Mouse (Mus musculus) brain, embryonic 14.5 days (tissue): ENCODE data around the gene Csf2rb. TPM values are rescaled to one million over a fixed set of nuclear protein-coding genes. Genes with fewer than 3 reads are reported as not detected.

ENCODE experiments used
- DNase-seq: peaks from one replicate; pipeline ENCODE4 v3.0.0-alpha.2; 2011; ENCODE audit warnings: low read depth
- CTCF ChIP-seq: fragments of 200-500 bp; IDR thresholded peaks from 2 replicates; pipeline ENCODE4 v1.5.1; 2012; ENCODE audit warnings: inconsistent platforms, mild to moderate bottlenecking, moderate library complexity, borderline replicate concordance; ENCODE audit not compliant: insufficient read depth, insufficient read length; ENCODE audit errors: extremely low read depth
- POLR2A ChIP-seq: fragments of 200-500 bp; IDR thresholded peaks from 2 replicates; pipeline ENCODE4 v1.6.1; 2012; ENCODE audit warnings: mild to moderate bottlenecking, inconsistent platforms, borderline replicate concordance; ENCODE audit not compliant: poor library complexity, insufficient read depth, insufficient read length, severe bottlenecking; ENCODE audit errors: extremely low read depth
- polyA plus RNA-seq: library from polyadenylated mRNA; depleted of rRNA; stranded (reverse); fragments of >200 nt; gene quantifications from 2 replicates; pipeline ENCODE4 v1.2.3, GENCODE M21; 2012; rRNA removed

Gene Csf2rb
- polyA plus RNA-seq, 1 experiment, result 0.85 TPM

- DNase-seq, result no peak
- TF ChIP-seq CTCF, result no peak
- TF ChIP-seq POLR2A, result no peak
These were observed 70.0 kb downstream of the Csf2rb start, which contains the start of gene Tex33 for GRCm38 (mm10) chr15:78395478-78395962. Gene Tex33 (minus strand): TSS chr15:78395912.

DNA sequence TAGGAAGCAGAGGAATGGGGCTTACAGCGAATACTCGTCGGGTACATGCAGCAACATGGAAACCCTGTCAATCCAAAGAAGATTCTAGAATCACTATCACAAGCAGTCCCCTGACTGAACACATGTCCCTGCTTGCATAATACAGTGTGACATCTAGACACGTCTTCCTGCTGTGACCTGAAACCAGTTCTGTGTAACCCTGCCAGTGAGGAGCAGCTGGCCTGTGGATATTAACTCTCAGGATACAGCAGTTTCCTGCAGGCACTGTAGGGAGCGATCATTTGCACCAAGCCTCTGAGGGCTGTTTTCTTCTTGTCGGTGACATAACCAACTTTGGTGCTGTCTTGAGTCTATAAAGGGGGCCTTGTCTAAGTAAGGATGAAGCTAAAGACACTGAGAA is 75.8 kb downstream of the Csf2rb start:
- TF ChIP-seq POLR2A (no peak), CTCF (no peak)
- no peak for DNase-seq

- TF ChIP-seq CTCF (no peak), POLR2A (no peak)
- peak; percentile 50 for DNase-seq
These were observed 76.4 kb downstream of the Csf2rb start for GRCm38 (mm10) chr15:78401921-78402320.

DNA sequence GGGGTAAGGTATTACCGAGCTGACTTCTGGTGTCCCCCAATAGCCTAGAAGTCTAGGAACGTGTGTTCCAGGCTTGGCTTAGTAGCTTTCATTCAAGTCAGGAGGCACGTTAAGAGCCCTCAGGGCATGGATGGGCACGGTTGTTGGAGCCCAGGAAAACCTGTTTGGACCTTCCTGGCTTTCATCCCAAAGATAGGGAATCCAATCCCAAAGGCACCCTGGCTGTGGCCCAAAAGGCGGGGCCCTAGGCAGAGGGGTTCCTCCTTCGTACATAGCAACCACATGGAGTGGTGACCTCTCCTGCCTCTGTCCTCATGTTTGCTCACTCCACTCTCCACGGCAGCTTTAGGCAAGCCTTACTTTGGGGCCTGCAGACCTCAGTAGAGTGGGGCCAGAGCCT is 76.9 kb downstream of the Csf2rb start:
- DNase-seq, result no peak
- TF ChIP-seq POLR2A, result no peak
- TF ChIP-seq CTCF, result no peak

- TF ChIP-seq CTCF, result no peak
- no peak for TF ChIP-seq POLR2A
- DNase-seq, result no peak
These were observed 77.8 kb downstream of the Csf2rb start for GRCm38 (mm10) chr15:78403301-78403741.

Other genes with a start within 250 kb of the Csf2rb start
- 8.0 and 17.5 TPM in 2 replicates for gene Cacng2, start 205.7 kb upstream of the Csf2rb start, polyA plus RNA-seq
- 56.7 and 68.1 TPM in 2 replicates for gene Ift27, start 151.6 kb upstream of the Csf2rb start, polyA plus RNA-seq
- 1.00 and 2.9 TPM in 2 replicates for gene Pvalb, start 119.4 kb upstream of the Csf2rb start, polyA plus RNA-seq
- 0.66 and 1.1 TPM in 2 replicates for gene Ncf4, start 81.0 kb upstream of the Csf2rb start, polyA plus RNA-seq
- 0.29 and 0.32 TPM in 2 replicates for gene Csf2rb2, start 20.0 kb upstream of the Csf2rb start, polyA plus RNA-seq
- not detected in 2 replicates for gene Tex33, start 70.2 kb downstream of the Csf2rb start, polyA plus RNA-seq
- gene Tst, start 80.2 kb downstream of the Csf2rb start, polyA plus RNA-seq, result 12.4 and 16.2 TPM in 2 replicates
- 83.4 and 130 TPM in 2 replicates for gene Mpst, start 80.7 kb downstream of the Csf2rb start, polyA plus RNA-seq
- gene Kctd17, start 102.8 kb downstream of the Csf2rb start, polyA plus RNA-seq, result 259 and 385 TPM in 2 replicates
- gene Tmprss6, start 142.9 kb downstream of the Csf2rb start, polyA plus RNA-seq, result 0.14 and 0.22 TPM in 2 replicates
- 0.03 and 0.12 TPM in 2 replicates for gene Il2rb, start 169.5 kb downstream of the Csf2rb start, polyA plus RNA-seq
- 13.5 and 16.3 TPM in 2 replicates for gene C1qtnf6, start 205.7 kb downstream of the Csf2rb start, polyA plus RNA-seq
- gene Sstr3, start 218.9 kb downstream of the Csf2rb start, polyA plus RNA-seq, result 1.5 TPM in 2 replicates
- 5.5 and 9.0 TPM in 2 replicates for gene Rac2, start 247.0 kb downstream of the Csf2rb start, polyA plus RNA-seq